Mouse (Mus musculus): ENCODE data around the gene Agrn. TPM values are rescaled to one million over a fixed set of nuclear protein-coding genes. Genes with fewer than 3 reads are reported as not detected.
"Not testable (repeated sequence)": the region's sequence is repeated elsewhere in the genome, so short reads cannot be mapped to it uniquely, and the experiment has no call there.

Gene Agrn
- polyA plus RNA-seq, 1 experiment = not detected

DNA sequence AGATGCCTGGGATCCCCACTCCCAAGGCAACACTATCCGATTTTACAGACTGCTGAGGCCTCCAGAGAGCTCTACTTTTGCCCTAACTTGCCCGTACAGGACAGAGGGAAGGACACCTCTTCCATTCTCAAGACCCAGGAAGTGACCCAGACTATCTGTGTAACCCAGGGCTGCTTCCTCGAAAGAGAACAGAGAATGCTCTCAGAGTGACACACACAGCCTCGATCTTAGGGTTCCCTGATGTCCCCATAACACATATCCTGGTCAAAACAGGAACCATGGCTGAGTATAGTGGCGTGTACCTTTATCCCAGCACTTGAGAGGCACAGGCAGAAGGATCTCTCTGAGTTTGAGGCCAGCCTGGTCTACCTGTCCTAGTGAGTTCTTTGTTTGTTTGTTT is 13.5 kb downstream of the Agrn start:
- peaks cover 37% of the 10 kb centered on the region for H3K4me1 ChIP-seq (ENCODE audit: control insufficient read depth, insufficient read depth, low read length)
- H3K4me3 ChIP-seq (ENCODE audit: insufficient read depth, low read depth, low read length) = no peak overlapping the region
- H3K27ac ChIP-seq (ENCODE audit: insufficient read depth, low read depth, low read length) = no peak overlapping the region
- 77% methylated on average over 5 of the region's 5 CpGs for WGBS
- no peak for TF ChIP-seq POLR2A (IDR thresholded peaks at IDR 0.05; ENCODE audit: insufficient read depth, low read depth, low read length)
- no peak for TF ChIP-seq CTCF (IDR thresholded peaks at IDR 0.05; ENCODE audit: insufficient read depth, low read depth, low read length)

GRCm38 (mm10) chr4:156177630-156178029 is 19.7 kb downstream of the Agrn start:
- Histone ChIP-seq H3K27ac (ENCODE audit: insufficient read depth, low read depth, low read length) (no peak overlapping the region), H3K4me3 (ENCODE audit: insufficient read depth, low read depth, low read length) (no peak overlapping the region), H3K4me1 (ENCODE audit: control insufficient read depth, insufficient read depth, low read length) (peaks cover 7% of the 10 kb centered on the region; the same call in 1 of the 2 replicates)
- 90% methylated on average over 9 of the region's 9 CpGs for WGBS
- no peak for TF ChIP-seq POLR2A (IDR thresholded peaks at IDR 0.05; ENCODE audit: insufficient read depth, low read depth, low read length)
- no peak for TF ChIP-seq CTCF (IDR thresholded peaks at IDR 0.05; ENCODE audit: insufficient read depth, low read depth, low read length)

DNA sequence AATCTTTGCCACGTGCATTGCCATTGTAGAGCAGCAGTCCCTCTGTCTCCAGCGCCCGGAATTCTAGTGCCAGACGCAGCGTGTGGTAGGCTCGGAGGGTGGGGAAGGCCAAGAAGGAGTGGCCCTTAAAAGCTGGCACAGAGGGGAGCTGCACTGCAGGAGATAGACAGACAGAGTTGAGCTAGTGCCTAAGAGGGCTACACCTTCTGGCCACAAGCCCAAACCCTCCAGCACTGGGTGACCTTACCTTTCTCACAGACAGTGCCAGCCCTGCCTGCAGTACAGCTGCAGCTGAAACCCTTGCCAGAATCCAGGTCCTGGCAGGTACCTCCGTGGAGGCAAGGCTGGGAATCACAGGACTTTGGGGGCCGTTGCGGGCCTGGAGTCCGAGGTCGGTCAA is 25.5 kb downstream of the Agrn start:
- 89% methylated on average over 11 of the region's 11 CpGs for WGBS
- Histone ChIP-seq H3K4me1 (ENCODE audit: control insufficient read depth, insufficient read depth, low read length) (no peaks in the 10 kb centered on the region), H3K27ac (ENCODE audit: insufficient read depth, low read depth, low read length) (no peak overlapping the region), H3K4me3 (ENCODE audit: insufficient read depth, low read depth, low read length) (no peak overlapping the region)
- TF ChIP-seq CTCF (IDR thresholded peaks at IDR 0.05; ENCODE audit: insufficient read depth, low read depth, low read length) (no peak), POLR2A (IDR thresholded peaks at IDR 0.05; ENCODE audit: insufficient read depth, low read depth, low read length) (no peak)

GRCm38 (mm10) chr4:156169129-156169528 is 28.2 kb downstream of the Agrn start:
- TF ChIP-seq POLR2A (IDR thresholded peaks at IDR 0.05; ENCODE audit: insufficient read depth, low read depth, low read length) = no peak
- no peak for TF ChIP-seq CTCF (IDR thresholded peaks at IDR 0.05; ENCODE audit: insufficient read depth, low read depth, low read length)
- no peak overlapping the region for H3K4me3 ChIP-seq (ENCODE audit: insufficient read depth, low read depth, low read length)
- no peak overlapping the region for H3K27ac ChIP-seq (ENCODE audit: insufficient read depth, low read depth, low read length)
- WGBS = 93% methylated on average over 10 of the region's 10 CpGs
- H3K4me1 ChIP-seq (ENCODE audit: control insufficient read depth, insufficient read depth, low read length) = no peaks in the 10 kb centered on the region

GRCm38 (mm10) chr4:156168611-156169010 is 28.7 kb downstream of the Agrn start:
- WGBS = 91% methylated on average over 8 of the region's 8 CpGs
- no peak overlapping the region for H3K27ac ChIP-seq (ENCODE audit: insufficient read depth, low read depth, low read length)
- H3K4me1 ChIP-seq (ENCODE audit: control insufficient read depth, insufficient read depth, low read length) = no peaks in the 10 kb centered on the region
- H3K4me3 ChIP-seq (ENCODE audit: insufficient read depth, low read depth, low read length) = no peak overlapping the region
- TF ChIP-seq CTCF (IDR thresholded peaks at IDR 0.05; ENCODE audit: insufficient read depth, low read depth, low read length) (no peak), POLR2A (IDR thresholded peaks at IDR 0.05; ENCODE audit: insufficient read depth, low read depth, low read length) (no peak)

DNA sequence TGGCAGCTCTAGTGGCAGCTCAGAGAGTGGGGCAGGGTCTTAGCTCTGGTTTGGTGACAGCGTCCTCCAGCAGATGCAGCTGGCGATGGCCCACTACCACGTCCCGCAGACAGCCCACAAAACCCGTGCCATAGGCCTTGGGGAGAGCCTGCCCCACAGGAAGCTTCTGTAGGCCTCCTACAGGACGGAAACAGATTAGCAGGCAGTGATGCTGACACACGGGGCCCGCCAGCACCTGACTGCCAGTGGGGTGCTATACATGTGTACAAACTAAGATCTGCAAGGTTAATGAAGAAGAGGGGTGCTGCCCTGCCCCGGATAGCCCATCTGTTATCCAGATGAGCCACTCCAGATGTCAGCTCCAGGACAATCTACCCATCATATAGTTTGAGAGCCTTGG is 30.8 kb downstream of the Agrn start:
- no peaks in the 10 kb centered on the region for H3K4me1 ChIP-seq (ENCODE audit: control insufficient read depth, insufficient read depth, low read length)
- no peak overlapping the region for H3K27ac ChIP-seq (ENCODE audit: insufficient read depth, low read depth, low read length)
- TF ChIP-seq POLR2A (IDR thresholded peaks at IDR 0.05; ENCODE audit: insufficient read depth, low read depth, low read length) (no peak), CTCF (IDR thresholded peaks at IDR 0.05; ENCODE audit: insufficient read depth, low read depth, low read length) (no peak)
- 85% methylated on average over 9 of the region's 9 CpGs for WGBS
- no peak overlapping the region for H3K4me3 ChIP-seq (ENCODE audit: insufficient read depth, low read depth, low read length)

DNA sequence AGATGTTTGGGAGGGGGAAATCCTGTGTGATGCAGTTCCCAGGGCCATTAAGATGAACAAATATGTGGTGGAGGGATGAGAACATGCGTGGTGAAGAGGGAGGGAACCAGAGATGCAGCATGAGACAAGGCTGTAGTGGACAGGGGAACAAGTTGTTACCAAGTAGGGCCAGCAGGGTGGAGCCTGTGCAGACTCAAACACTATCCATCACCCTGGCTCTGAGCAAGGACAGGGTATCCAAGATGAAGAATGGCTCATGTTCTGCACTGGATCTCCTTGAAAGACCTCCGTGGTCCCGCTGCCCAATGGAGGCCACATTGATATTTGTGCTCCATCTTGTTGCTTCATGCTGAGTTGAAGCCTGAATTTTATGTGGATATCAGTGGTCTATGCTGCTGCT is 42.5 kb downstream of the Agrn start:
- TF ChIP-seq CTCF (IDR thresholded peaks at IDR 0.05; ENCODE audit: insufficient read depth, low read depth, low read length) (no peak), POLR2A (IDR thresholded peaks at IDR 0.05; ENCODE audit: insufficient read depth, low read depth, low read length) (no peak)
- H3K4me1 ChIP-seq (ENCODE audit: control insufficient read depth, insufficient read depth, low read length) = no peaks in the 10 kb centered on the region
- no peak overlapping the region for H3K4me3 ChIP-seq (ENCODE audit: insufficient read depth, low read depth, low read length)
- WGBS = 92% methylated on average over 3 of the region's 3 CpGs
- no peak overlapping the region for H3K27ac ChIP-seq (ENCODE audit: insufficient read depth, low read depth, low read length)

GRCm38 (mm10) chr4:156150887-156151286 is 46.4 kb downstream of the Agrn start:
- 90% methylated on average over 10 of the region's 10 CpGs for WGBS
- not testable (repeated sequence) for H3K4me3 ChIP-seq (ENCODE audit: insufficient read depth, low read depth, low read length); H3K4me1 ChIP-seq (ENCODE audit: control insufficient read depth, insufficient read depth, low read length); H3K27ac ChIP-seq (ENCODE audit: insufficient read depth, low read depth, low read length)

DNA sequence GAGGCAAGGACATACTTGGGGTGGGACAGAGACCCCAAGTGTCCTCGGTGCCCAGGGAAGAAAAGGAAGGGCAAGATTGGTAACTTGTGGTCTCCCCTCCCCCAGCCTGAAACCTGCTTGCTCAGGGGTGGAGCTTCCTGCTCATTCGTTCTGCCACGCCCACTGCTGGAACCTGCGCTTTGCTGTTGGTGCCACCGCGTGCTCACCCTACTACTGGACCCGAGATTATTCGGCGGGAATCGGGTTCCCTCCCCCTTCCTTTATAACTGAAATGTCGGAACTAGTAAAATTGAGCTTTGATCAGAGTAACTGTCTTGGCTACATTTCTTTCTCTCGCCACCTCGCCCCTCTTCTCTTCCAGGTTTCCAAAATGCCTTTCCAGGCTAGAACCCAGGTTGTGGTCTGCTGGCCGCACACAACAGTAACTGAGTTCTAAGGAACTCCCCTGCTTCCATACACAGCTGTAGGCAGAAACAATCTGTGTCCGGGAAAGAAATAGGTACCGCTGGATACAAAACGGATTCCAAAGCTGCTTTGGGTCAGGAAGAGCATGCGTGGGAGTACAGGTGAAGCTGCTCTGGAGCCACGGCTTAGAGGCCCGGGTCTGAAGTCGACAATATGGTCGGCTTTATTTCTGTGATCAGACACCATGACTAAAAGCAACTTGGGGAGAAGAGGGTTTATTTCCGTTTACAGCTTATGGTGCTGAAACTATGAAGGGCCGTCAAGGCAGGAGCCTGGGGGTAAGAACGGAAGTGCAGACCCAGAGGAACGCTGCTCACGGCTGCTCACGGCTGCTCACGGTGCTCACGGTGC is 60.8 kb downstream of the Agrn start:
- Histone ChIP-seq H3K27ac (ENCODE audit: insufficient read depth, low read depth, low read length) (no peak overlapping the region), H3K4me1 (ENCODE audit: control insufficient read depth, insufficient read depth, low read length) (peaks cover 11% of the 10 kb centered on the region), H3K4me3 (ENCODE audit: insufficient read depth, low read depth, low read length) (no peak overlapping the region)
- TF ChIP-seq POLR2A (IDR thresholded peaks at IDR 0.05; ENCODE audit: insufficient read depth, low read depth, low read length) = no peak
- TF ChIP-seq CTCF (IDR thresholded peaks at IDR 0.05; ENCODE audit: insufficient read depth, low read depth, low read length) = no peak
- 94% methylated on average over 30 of the region's 30 CpGs for WGBS

All from olfactory bulb, adult 2 months (tissue).